Mouse (Mus musculus) hindbrain, embryonic 12.5 days (tissue): ENCODE data around the gene Zfyve27. TPM values are rescaled to one million over a fixed set of nuclear protein-coding genes. Genes with fewer than 3 reads are reported as not detected.

Source experiments
- ATAC-seq: fragments of 200-750 bp; cut with Nextera tagmentation; 2 replicates; pipeline ENCODE4 v1.8.0; 2017; ENCODE audit warnings: moderate TSS enrichment; ENCODE audit not compliant: low FRiP score
- H3K27ac ChIP-seq: fragments of 300-500 bp; sonication (generic); 2 replicates; pipeline ENCODE4 v1.5.1; 2016; ENCODE audit warnings: mild to moderate bottlenecking
- H3K27me3 ChIP-seq: fragments of 300-500 bp; sonication (generic); 2 replicates; pipeline ENCODE4 v1.6.1; 2016; ENCODE audit warnings: mild to moderate bottlenecking
- H3K36me3 ChIP-seq: fragments of 300-500 bp; sonication (generic); 2 replicates; pipeline ENCODE4 v1.6.1; 2016; ENCODE audit warnings: mild to moderate bottlenecking
- H3K4me1 ChIP-seq: fragments of 300-500 bp; sonication (generic); 2 replicates; pipeline ENCODE4 v1.6.1; 2016
- H3K4me2 ChIP-seq: fragments of 300-500 bp; sonication (generic); replicated peaks from 2 replicates; pipeline ENCODE4 v1.6.1; 2016; ENCODE audit warnings: mild to moderate bottlenecking
- H3K4me3 ChIP-seq: fragments of 300-500 bp; sonication (generic); 2 replicates; pipeline ENCODE4 v1.5.1; 2016; ENCODE audit warnings: mild to moderate bottlenecking
- H3K9ac ChIP-seq: fragments of 300-500 bp; sonication (generic); 2 replicates; pipeline ENCODE4 v1.6.1; 2016; ENCODE audit warnings: mild to moderate bottlenecking, moderate library complexity
- H3K9me3 ChIP-seq: fragments of 300-500 bp; sonication (generic); replicated peaks from 2 replicates; pipeline ENCODE4 v1.6.1; 2016; ENCODE audit warnings: mild to moderate bottlenecking
- WGBS: fragments of 180-500 bp; shearing (Covaris S2); methylation state at CpG from one replicate; pipeline ENCODE4 v1.1.7; 2016; 5-methylcytosine and 5-hydroxymethylcytosine counted together
- polyA plus RNA-seq: library from polyadenylated mRNA; unstranded; fragments of >200 nt; fragmentation: Nextera tagmentation; extraction: Ambion mirVana; gene quantifications from 2 replicates; pipeline ENCODE4 v1.2.1, GENCODE M21; 2016

Gene Zfyve27
- polyA plus RNA-seq, 1 experiment from 2014 or later: 53.6 TPM

DNA sequence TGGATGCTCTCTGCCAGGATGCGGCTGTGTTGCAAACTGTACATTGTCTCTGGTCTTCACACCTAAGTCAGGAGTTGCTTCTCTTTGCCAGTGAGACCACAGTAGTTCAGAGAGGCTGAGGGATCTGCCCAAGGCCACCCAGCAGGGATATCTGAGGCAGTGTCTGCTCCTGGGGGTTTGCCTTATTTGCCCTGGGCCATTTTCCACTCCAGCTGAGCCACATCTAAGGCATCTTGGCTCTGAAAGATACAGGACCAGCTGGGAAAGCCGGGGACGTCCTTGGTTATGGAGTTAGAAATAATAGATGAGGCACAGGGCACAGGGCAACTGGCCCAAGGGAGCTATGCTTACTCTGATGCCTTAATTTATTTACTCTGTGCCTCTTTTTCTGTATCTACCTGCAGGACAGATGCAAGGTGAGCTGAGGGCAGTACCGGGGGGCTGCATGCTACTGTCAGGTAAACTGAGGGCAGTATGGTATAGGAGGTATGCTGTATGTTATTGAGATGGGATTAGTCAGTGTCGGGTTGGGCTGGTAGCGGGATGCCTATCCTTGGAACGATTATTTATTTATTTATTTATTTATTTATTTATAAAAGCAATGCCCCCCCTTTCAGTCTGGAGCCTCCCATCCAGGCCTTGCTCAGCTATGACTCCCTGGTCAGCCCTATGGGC, 53.1 kb downstream of the Zfyve27 start:
- 75% methylated on average over 7 of the region's 7 CpGs for WGBS
- peak; percentile 40; the same call in 1 of the 2 replicates for ATAC-seq
- H3K9ac ChIP-seq: no peak overlapping the region
- no peak overlapping the region for H3K4me3 ChIP-seq
- H3K27me3 ChIP-seq: peaks cover 5% of the 10 kb centered on the region; the same call in 1 of the 2 replicates
- H3K9me3 ChIP-seq: no peaks in the 10 kb centered on the region
- no peaks in the 10 kb centered on the region for H3K36me3 ChIP-seq
- H3K4me1 ChIP-seq: no peaks in the 10 kb centered on the region
- no peak overlapping the region for H3K4me2 ChIP-seq
- H3K27ac ChIP-seq: no peak overlapping the region

- Histone ChIP-seq H3K9ac (no peak overlapping the region), H3K27me3 (peaks cover 5% of the 10 kb centered on the region; the same call in 1 of the 2 replicates), H3K27ac (no peak overlapping the region), H3K9me3 (no peaks in the 10 kb centered on the region), H3K4me2 (no peak overlapping the region), H3K4me1 (no peaks in the 10 kb centered on the region), H3K4me3 (no peak overlapping the region), H3K36me3 (no peaks in the 10 kb centered on the region)
- peak; percentile 22; the same call in 1 of the 2 replicates for ATAC-seq
- WGBS: 11% methylated on average over 2 of the region's 2 CpGs
Measured at GRCm38 (mm10) chr19:42217374-42217763, 53.6 kb downstream of the Zfyve27 start.

GRCm38 (mm10) chr19:42226451-42226850, 62.7 kb downstream of the Zfyve27 start:
- no peak overlapping the region for H3K27ac ChIP-seq
- H3K4me3 ChIP-seq: no peak overlapping the region
- H3K4me2 ChIP-seq: no peak overlapping the region
- no peaks in the 10 kb centered on the region for H3K9me3 ChIP-seq
- H3K36me3 ChIP-seq: no peaks in the 10 kb centered on the region
- WGBS: 83% methylated on average over 10 of the region's 10 CpGs
- H3K27me3 ChIP-seq: no peaks in the 10 kb centered on the region
- ATAC-seq: no peak
- H3K4me1 ChIP-seq: peaks cover 16% of the 10 kb centered on the region; the same call in 1 of the 2 replicates
- no peak overlapping the region for H3K9ac ChIP-seq

DNA sequence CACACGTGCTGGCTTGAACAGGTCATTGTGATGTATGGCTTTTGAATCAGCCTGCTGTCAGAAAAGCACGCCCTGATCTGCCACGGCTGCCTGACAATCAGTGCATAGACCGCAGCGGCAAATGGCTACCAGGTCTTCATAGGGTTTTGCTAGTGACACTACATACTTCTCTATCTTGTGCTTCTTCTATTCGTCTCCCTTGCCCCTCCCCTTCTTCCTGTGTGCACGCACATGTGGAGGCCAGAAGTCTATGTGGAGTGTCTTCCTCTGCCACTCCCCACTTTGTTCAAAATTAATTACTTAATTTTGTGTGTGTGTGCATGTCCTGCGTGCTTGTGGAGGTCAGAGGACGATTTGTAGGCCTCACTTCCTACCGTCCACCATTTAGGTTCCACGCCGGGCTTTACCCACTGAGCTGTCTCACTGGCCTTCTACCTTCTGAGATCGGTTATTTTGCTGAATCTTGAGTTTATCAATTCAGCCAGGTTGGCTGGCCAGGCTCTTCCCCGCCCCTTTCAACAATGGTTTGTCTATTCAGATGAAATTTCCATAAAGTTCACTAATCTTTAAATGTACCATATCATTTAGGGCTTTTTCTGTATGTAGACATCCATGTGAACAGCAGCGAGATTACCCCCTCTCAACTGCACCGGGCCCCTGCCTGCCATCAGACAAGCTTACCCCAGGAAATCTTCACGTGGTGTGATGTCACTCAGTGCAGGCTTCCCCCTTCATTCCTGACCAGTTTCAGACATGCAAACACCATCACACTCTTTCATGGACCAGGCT, 65.9 kb downstream of the Zfyve27 start:
- H3K36me3 ChIP-seq: no peaks in the 10 kb centered on the region
- peaks cover 16% of the 10 kb centered on the region; the same call in 1 of the 2 replicates for H3K4me1 ChIP-seq
- 72% methylated on average over 17 of the region's 17 CpGs for WGBS
- H3K9me3 ChIP-seq: no peaks in the 10 kb centered on the region
- no peak overlapping the region for H3K4me3 ChIP-seq
- 0 out of 2 replicates have a peak overlapping the region, but pooled peaks have one; percentile 17 for H3K27ac ChIP-seq
- ATAC-seq: no peak
- H3K9ac ChIP-seq: no peak overlapping the region
- H3K27me3 ChIP-seq: no peaks in the 10 kb centered on the region
- no peak overlapping the region for H3K4me2 ChIP-seq

DNA sequence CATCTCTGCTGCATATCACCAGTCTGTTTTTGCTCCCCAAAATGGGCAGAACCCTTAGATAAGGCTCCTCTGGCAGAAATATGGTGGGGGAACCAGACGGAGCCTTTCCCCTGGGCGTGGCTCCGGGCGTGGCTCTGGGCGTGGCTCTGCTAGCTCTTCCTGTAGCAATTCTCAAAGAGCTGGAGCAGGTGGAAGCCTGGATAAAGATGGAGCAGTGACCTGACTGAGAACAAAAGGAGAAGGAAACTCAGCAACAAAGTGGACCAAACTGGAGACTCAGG, 66.5 kb downstream of the Zfyve27 start:
- no peaks in the 10 kb centered on the region for H3K27me3 ChIP-seq
- H3K36me3 ChIP-seq: no peaks in the 10 kb centered on the region
- peaks cover 16% of the 10 kb centered on the region; the same call in 1 of the 2 replicates for H3K4me1 ChIP-seq
- WGBS: 76% methylated on average over 5 of the region's 5 CpGs
- H3K9ac ChIP-seq: no peak overlapping the region
- no peak overlapping the region for H3K27ac ChIP-seq
- H3K9me3 ChIP-seq: no peaks in the 10 kb centered on the region
- H3K4me2 ChIP-seq: no peak overlapping the region
- H3K4me3 ChIP-seq: no peak overlapping the region
- ATAC-seq: no peak

GRCm38 (mm10) chr19:42230986-42231385, 67.2 kb downstream of the Zfyve27 start:
- no peak overlapping the region for H3K9ac ChIP-seq
- ATAC-seq: no peak

DNA sequence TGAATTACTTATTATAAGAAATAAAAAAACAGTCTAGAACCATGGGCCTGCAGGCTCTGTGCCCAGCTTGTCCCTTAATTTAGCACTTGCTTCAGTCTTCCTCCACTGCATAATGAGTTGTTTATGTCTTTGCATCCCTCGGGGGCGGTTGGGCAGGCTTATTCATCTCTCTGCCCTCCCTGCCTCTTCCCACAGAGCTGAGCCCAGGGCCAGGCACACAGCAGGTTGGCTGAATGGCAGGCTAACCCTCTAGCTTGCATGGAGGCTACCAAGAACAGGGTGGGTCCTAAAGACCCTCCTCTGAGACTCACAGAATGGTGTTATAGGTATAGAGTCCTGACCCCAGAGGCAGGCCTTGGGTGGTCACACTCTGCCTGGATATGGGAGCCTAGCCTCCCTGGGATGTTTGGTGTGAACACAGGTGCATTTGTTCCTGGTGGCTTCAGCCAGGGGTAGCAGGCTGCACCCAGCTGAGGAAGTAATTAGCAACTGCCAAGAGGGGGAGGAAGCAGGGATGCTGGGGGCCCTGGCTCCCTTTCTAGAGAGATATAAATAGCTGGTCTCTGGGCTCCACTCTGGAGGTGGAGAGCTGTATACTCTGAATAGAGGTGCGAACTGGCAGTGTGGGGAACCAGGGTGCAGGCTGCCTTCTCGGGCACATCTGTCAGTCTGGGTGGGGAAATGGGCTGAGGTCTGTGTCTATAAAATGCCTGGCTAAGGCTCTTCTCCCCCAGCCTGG, 74.0 kb downstream of the Zfyve27 start:
- Histone ChIP-seq H3K9ac (no peak overlapping the region), H3K4me3 (no peak overlapping the region), H3K4me2 (no peak overlapping the region), H3K27me3 (no peaks in the 10 kb centered on the region), H3K4me1 (peaks cover 13% of the 10 kb centered on the region), H3K27ac (peak overlapping the region; percentile 79), H3K36me3 (no peaks in the 10 kb centered on the region), H3K9me3 (no peaks in the 10 kb centered on the region)
- peak; percentile 69 for ATAC-seq
- 19% methylated on average over 4 of the region's 4 CpGs for WGBS

More at GRCm38 (mm10) chr19:42230986-42231385, 67.2 kb downstream of the Zfyve27 start:
- Histone ChIP-seq H3K36me3 (no peaks in the 10 kb centered on the region), H3K4me1 (peaks cover 16% of the 10 kb centered on the region; the same call in 1 of the 2 replicates), H3K4me2 (no peak overlapping the region), H3K4me3 (no peak overlapping the region), H3K27ac (no peak overlapping the region), H3K9me3 (no peaks in the 10 kb centered on the region), H3K27me3 (no peaks in the 10 kb centered on the region)
- WGBS: 90% methylated on average over 13 of the region's 13 CpGs

DNA sequence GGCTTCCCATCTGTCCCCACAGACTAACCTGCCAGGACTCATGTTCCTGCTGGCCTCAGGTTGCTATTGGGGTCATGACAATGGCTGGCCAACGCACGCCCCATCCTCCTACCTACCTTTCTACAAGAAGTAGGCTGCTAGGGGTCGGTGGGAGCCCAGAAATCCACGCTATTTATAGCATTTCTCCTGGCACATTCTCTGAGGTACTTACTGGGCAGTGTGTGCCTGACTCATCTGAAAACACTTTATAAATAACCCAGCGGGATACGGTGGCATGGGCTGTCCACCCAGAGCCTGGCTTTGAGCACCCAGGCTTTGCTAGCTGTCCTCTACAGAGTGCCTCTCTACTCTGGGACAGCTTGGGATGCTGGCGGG, 74.6 kb downstream of the Zfyve27 start:
- Histone ChIP-seq H3K4me2 (no peak overlapping the region), H3K9me3 (no peaks in the 10 kb centered on the region), H3K4me3 (no peak overlapping the region), H3K36me3 (no peaks in the 10 kb centered on the region), H3K27ac (peak overlapping the region; percentile 79), H3K4me1 (peaks cover 13% of the 10 kb centered on the region), H3K9ac (no peak overlapping the region), H3K27me3 (no peaks in the 10 kb centered on the region)
- no peak for ATAC-seq
- WGBS: 76% methylated on average over 7 of the region's 7 CpGs

DNA sequence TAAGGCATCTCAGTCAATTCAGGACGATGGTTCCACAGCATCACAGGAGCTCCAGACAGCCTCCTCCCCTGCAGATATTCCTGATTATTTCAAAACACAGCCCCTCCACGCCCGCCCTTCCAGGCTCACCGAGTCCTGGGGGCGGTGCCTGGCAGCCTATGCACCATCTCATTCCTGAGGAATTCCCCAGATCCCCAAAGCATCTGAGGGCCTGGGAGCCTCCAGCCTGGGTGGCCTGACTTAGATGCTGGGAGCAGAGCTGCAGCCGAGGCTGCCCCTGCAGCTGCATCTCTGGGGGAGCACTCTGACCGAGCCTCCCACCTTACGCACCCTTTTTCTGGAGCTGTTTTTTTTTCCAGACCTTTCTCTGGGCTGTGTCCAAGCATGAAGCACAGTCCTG, 77.1 kb downstream of the Zfyve27 start:
- no peak for ATAC-seq

DNA sequence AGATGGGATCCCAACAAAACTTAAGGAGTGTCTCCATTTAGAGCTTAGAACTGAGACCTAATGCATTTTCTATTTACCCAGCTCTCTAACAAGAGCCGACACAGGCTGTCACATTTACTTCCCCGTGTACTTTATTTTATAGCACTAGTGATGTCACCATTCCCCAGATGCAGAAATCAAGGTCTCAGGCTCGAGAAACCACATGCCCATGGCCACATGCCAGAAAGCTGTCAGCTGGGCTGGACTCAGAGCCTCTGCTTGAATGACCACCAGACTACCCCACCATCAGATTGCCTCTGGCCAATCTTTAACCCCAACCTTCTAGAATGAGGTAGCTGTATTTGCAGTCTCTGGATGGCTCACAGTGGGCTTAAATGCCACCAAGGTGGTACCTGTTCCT, 79.7 kb downstream of the Zfyve27 start:
- WGBS: 72% methylated on average over 3 of the region's 3 CpGs

More for the DNA sequence above, 77.1 kb downstream of the Zfyve27 start:
- Histone ChIP-seq H3K27ac (no peak overlapping the region), H3K4me2 (no peak overlapping the region), H3K36me3 (no peaks in the 10 kb centered on the region), H3K27me3 (no peaks in the 10 kb centered on the region), H3K9ac (no peak overlapping the region), H3K4me1 (peaks cover 13% of the 10 kb centered on the region), H3K9me3 (no peaks in the 10 kb centered on the region), H3K4me3 (no peak overlapping the region)
- whole genome bisulfite sequencing: 54% methylated on average over 8 of the region's 8 CpGs

More for the DNA sequence above, 79.7 kb downstream of the Zfyve27 start:
- no peak for ATAC-seq
- no peaks in the 10 kb centered on the region for H3K36me3 ChIP-seq
- H3K4me1 ChIP-seq: 0 out of 2 replicates have a peak, but pooled peaks cover 4% of the 10 kb centered on the region
- peaks cover 8% of the 10 kb centered on the region; the same call in 1 of the 2 replicates for H3K27me3 ChIP-seq
- H3K9me3 ChIP-seq: no peaks in the 10 kb centered on the region
- no peak overlapping the region for H3K27ac ChIP-seq
- H3K4me2 ChIP-seq: no peak overlapping the region
- H3K9ac ChIP-seq: no peak overlapping the region
- no peak overlapping the region for H3K4me3 ChIP-seq
